Mouse (Mus musculus): ENCODE measurements at regions not wholly inside any gene's neighbourhood (a gene's known extent, or its start where the extent isn't known, plus 50 kb on each side); places are given as distances from the start of the nearest gene placed in this dataset.

DNA sequence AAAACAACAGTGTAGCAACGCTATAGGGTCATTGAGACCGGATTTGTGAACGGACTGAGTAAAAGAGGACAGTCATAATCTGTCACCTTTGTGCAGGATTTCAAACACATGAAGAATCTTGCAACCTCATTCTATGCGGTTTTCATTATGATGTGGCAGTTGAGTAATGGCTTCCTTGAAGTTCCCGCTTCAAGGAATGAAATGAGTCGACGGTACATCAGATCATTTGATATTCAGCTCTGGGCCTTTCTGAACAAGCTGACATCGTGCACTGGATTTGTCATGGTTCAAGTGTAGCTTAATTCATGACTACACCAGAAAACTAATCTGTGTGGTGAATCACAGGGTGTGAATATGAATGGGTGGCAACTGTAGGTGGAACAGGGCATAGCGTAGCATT, 198.4 kb downstream of the Tprg start:
- no peak for TF ChIP-seq CTCF (IDR thresholded peaks at IDR 0.05; ENCODE audit: low read depth)
- no peak for TF ChIP-seq EP300 (optimal IDR thresholded peaks at IDR 0.05)

Data from stomach, postnatal 0 days (tissue).